Mouse (Mus musculus) spleen, adult 12 weeks (tissue): Measurements from ENCODE around the gene Lyrm7.

Experiments used
- DNase-seq: peaks from one replicate; pipeline ENCODE4 v3.0.0; 2022; ENCODE audit warnings: low spot score

The Lyrm7 gene

GRCm38 (mm10) chr11:54801791-54802558 lies 58.7 kb downstream of the Lyrm7 start:
- peak; percentile 48 for DNase-seq

GRCm38 (mm10) chr11:54796551-54796950 lies 64.2 kb downstream of the Lyrm7 start:
- no peak for DNase-seq

GRCm38 (mm10) chr11:54794678-54795077 lies 66.0 kb downstream of the Lyrm7 start:
- DNase-seq = no peak

DNA sequence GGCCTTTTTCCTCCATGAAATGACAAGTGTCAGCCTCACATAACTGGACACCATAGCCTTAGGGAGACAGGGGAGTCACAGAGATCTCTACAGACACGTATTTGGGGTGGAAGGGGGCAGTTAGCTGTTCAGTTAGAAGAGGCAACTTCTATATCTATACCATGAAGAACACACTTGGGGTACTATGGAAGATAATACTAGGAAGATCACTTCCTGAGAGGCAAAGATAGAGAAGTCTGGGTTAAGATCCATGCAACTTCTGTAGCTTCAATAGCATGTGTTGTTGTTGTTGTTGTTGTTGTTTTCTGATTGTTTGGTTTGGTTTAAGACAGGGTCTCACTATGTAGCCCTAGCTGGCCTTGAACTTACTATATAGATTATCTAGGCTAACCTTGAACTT lies 67.5 kb downstream of the Lyrm7 start:
- DNase-seq = no peak

- DNase-seq = no peak
These were observed 69.3 kb downstream of the Lyrm7 start for GRCm38 (mm10) chr11:54791458-54791857.

DNA sequence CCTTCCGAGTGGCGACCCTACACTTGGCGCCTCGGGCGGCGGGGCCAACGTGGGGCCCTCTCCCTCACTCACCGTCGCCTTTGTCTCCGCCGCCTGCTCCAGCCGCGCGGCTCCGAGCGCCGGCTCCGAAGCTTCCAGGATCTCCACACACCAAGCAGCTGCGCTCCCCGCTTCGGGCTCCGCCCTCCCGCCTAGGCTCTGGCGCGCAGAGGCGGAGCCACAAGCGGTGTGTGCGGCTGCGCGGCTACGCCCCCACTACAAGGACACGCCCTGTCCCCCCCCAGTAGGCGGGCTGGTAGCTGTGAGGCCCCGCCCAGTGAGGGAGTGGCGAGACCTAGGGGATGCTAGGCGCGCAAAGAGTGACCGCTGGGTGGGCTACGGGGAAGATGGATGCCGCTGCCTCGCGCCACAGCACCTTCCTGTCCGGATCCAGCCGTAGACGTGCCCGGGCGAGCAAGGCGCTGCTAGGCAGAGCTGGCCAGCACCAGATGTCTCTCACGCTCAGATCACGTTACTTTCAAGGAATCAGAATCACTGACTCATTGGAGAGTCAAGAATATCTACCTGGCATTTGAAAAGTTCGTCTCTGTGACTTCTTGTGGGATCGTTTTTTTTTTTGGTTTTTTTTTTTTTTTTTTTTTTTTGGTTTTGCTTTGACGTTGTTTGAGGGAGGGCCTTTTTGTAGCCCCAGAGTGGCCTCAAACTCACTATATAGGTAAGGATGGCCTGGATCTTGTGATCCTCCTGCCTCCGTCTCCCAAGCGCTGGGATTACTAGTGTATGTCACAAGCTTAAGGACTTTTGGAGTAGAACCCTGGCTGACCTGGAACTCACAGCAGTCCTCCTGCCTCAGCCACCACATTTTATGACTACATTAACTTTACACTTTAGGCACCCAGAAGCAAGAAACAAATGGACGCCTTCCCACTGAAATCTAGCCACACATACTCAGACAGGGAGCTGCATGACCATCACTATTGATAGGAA lies 72.9 kb downstream of the Lyrm7 start, which contains the start of gene Cdc42se2:
Gene Cdc42se2 (minus strand): TSS at position 188 of the 987 bp plus-strand sequence.
- peak; percentile 95 for DNase-seq

- peak; percentile 51 for DNase-seq
These were observed 73.7 kb downstream of the Lyrm7 start for GRCm38 (mm10) chr11:54786858-54787487.

GRCm38 (mm10) chr11:54785566-54785965 lies 75.2 kb downstream of the Lyrm7 start:
- no peak for DNase-seq

GRCm38 (mm10) chr11:54784436-54784835 lies 76.3 kb downstream of the Lyrm7 start:
- DNase-seq = no peak

DNA sequence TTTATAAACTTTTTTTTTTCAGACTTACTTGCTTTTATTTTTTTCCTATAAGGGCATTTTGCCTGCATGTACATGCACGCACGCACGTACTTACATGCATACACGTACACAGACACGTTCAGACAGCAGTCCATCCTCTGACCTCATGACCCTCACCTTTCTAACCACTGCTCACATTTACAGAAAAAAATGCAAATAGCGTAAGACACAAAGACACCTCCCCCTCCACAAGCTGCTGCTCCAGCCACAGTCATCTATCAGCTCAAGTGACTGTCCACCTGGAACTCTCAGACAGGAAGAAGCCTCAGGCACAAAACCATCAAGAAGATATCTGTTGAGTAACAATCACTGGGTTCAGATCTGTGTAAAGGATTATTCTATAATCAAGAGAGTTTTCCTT lies 78.5 kb downstream of the Lyrm7 start:
- DNase-seq = no peak

GRCm38 (mm10) chr11:54779946-54780345 lies 80.8 kb downstream of the Lyrm7 start:
- DNase-seq = no peak

DNA sequence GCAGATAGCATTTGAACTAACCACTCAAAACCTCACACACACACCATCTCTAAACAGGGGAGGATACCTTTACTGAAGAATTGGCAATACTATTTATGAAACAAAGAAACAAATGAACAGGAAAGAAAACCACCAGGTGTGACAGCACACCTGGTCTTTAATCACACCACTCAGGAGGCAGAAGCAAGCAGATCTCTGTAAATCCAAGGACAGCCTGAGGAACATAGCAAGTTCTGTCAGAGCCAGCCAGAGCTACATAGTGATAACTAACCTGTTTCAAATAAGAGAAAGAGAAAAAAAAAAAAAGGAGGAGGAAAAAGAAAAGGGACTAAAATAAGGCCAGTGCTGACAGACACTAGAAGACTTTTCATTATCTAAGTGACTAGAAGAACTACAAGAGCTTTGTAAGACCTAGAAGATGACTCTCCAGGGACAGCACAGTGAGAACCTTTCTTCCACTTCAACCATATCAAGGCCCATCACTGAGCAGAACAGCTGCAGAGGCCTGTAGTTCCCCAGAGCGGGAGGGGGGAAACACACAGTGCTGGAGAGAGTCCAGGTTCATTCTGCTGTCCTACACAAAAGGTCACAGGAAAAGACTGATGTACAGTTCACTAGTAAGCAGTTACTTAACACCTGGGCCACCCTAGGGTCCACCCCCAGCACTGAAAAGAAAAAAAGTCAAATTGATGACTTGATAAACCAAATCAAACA lies 82.4 kb downstream of the Lyrm7 start:
- DNase-seq = no peak

DNA sequence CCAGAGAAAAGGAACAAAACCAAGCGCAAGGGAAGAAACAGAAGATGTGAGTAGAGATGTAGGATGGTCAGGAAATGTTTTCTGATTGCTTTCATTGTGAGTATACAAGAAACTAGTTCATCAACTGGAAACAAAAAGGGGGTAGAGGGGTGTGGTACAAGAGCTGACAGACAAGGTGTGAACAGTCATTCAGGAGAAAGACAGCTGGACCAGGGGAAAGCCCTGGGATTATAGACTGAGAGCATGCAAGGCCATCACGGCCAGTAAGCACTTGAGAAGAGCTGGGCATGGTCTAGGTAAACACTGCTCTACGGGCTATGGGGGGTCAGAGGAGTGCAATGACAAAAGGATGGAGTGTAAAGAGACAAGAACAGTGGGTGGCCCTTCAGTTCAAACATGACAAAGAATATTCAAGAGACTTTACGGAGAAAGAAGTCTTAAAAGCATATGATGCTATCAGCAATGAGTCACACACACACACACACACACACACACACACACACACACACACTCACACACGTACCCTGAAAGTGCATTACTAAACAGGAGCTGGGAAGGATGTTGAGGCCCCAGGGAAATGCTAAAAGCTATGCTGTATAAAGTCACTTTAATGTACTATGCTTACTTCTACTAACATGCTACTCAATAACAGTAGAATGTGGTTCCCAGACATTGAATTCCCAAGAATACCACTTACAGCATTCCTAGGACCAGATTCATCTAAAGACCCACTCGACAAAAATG lies 83.2 kb downstream of the Lyrm7 start:
- DNase-seq = no peak
